Mouse (Mus musculus): ENCODE data around the gene Naif1. TPM values are rescaled to one million over a fixed set of nuclear protein-coding genes. Genes with fewer than 3 reads are reported as not detected.

Gene Naif1
- polyA plus RNA-seq, 1 experiment, result 3.2 TPM

GRCm38 (mm10) chr2:32423481-32424331 is 26.6 kb upstream of the Naif1 start:
- Histone ChIP-seq H3K36me3 (ENCODE audit: control insufficient read depth, insufficient read depth) (peaks cover 21% of the 10 kb centered on the region), H3K4me3 (ENCODE audit: insufficient read depth, poor library complexity, severe bottlenecking) (peak overlapping the region; percentile 7), H3ac (ENCODE audit: control insufficient read depth, insufficient read length, low read depth) (peak overlapping the region; percentile 2), H3K79me2 (ENCODE audit: control insufficient read depth, insufficient read depth) (peaks cover 71% of the 10 kb centered on the region), H3K79me3 (ENCODE audit: low read depth) (peaks cover 36% of the 10 kb centered on the region), H3K27me3 (ENCODE audit: control insufficient read depth, insufficient read depth, insufficient read length) (no peaks in the 10 kb centered on the region)
- TF ChIP-seq CEBPB (IDR thresholded peaks at IDR 0.05; ENCODE audit: low read depth), result peak; percentile 80
- no peak for TF ChIP-seq MAX (IDR thresholded peaks at IDR 0.05)

DNA sequence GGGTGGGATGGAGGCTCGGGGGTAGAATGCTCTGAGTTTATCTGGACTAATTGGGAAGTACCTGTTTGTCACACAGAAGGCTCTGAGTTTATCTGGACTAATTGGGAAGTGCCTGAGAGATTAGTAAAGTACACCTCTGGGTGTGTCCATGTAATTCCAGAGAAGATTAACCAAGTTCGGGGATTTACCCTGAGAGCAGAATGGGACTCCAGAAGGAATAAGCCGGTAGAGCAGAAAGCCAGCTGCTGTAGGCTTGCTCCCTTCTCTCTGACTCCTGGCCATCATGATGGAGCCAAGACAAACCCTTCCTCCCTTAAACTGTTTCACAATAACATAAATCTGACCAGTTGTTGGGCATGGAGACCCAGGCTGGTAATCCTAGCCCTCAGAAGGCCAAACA is 25.5 kb upstream of the Naif1 start:
- H3K4me3 ChIP-seq (ENCODE audit: insufficient read depth, poor library complexity, severe bottlenecking), result no peak overlapping the region
- peaks cover 11% of the 10 kb centered on the region for H3K36me3 ChIP-seq (ENCODE audit: control insufficient read depth, insufficient read depth)
- H3K79me2 ChIP-seq (ENCODE audit: control insufficient read depth, insufficient read depth), result peaks cover 82% of the 10 kb centered on the region
- TF ChIP-seq MAX (IDR thresholded peaks at IDR 0.05) (no peak), CEBPB (IDR thresholded peaks at IDR 0.05; ENCODE audit: low read depth) (no peak), MYOG (IDR thresholded peaks at IDR 0.05; ENCODE audit: control insufficient read depth, extremely low read depth, insufficient read length) (no peak)
- H3K27me3 ChIP-seq (ENCODE audit: control insufficient read depth, insufficient read depth, insufficient read length), result no peaks in the 10 kb centered on the region
- peaks cover 36% of the 10 kb centered on the region for H3K79me3 ChIP-seq (ENCODE audit: low read depth)
- H3ac ChIP-seq (ENCODE audit: control insufficient read depth, insufficient read length, low read depth), result no peak overlapping the region

GRCm38 (mm10) chr2:32425568-32425967 is 24.7 kb upstream of the Naif1 start:
- peaks cover 90% of the 10 kb centered on the region for H3K79me2 ChIP-seq (ENCODE audit: control insufficient read depth, insufficient read depth)

GRCm38 (mm10) chr2:32426141-32426540 is 24.1 kb upstream of the Naif1 start:
- Histone ChIP-seq H3K79me2 (ENCODE audit: control insufficient read depth, insufficient read depth) (peaks cover 90% of the 10 kb centered on the region), H3K27me3 (ENCODE audit: control insufficient read depth, insufficient read depth, insufficient read length) (no peaks in the 10 kb centered on the region), H3K79me3 (ENCODE audit: low read depth) (peaks cover 38% of the 10 kb centered on the region), H3ac (ENCODE audit: control insufficient read depth, insufficient read length, low read depth) (no peak overlapping the region), H3K4me3 (ENCODE audit: insufficient read depth, poor library complexity, severe bottlenecking) (no peak overlapping the region), H3K36me3 (ENCODE audit: control insufficient read depth, insufficient read depth) (peaks cover 1% of the 10 kb centered on the region)
- TF ChIP-seq MYOG (IDR thresholded peaks at IDR 0.05; ENCODE audit: control insufficient read depth, extremely low read depth, insufficient read length) (no peak), MYOD1 (IDR thresholded peaks at IDR 0.05; ENCODE audit: control insufficient read depth, insufficient read length, low read depth) (no peak)

More at GRCm38 (mm10) chr2:32425568-32425967, 24.7 kb upstream of the Naif1 start:
- Histone ChIP-seq H3K36me3 (ENCODE audit: control insufficient read depth, insufficient read depth) (peaks cover 5% of the 10 kb centered on the region), H3K27me3 (ENCODE audit: control insufficient read depth, insufficient read depth, insufficient read length) (no peaks in the 10 kb centered on the region), H3K4me3 (ENCODE audit: insufficient read depth, poor library complexity, severe bottlenecking) (no peak overlapping the region), H3K79me3 (ENCODE audit: low read depth) (peaks cover 39% of the 10 kb centered on the region), H3ac (ENCODE audit: control insufficient read depth, insufficient read length, low read depth) (no peak overlapping the region)
- TF ChIP-seq MYOD1 (IDR thresholded peaks at IDR 0.05; ENCODE audit: control insufficient read depth, insufficient read length, low read depth) (no peak), USF1 (IDR thresholded peaks at IDR 0.05; ENCODE audit: low read depth) (no peak), FOSL1 (IDR thresholded peaks at IDR 0.05; ENCODE audit: insufficient read depth, low read length, poor library complexity, severe bottlenecking) (no peak), MYOG (IDR thresholded peaks at IDR 0.05; ENCODE audit: control insufficient read depth, extremely low read depth, insufficient read length) (no peak), CTCF (IDR thresholded peaks at IDR 0.05; ENCODE audit: control insufficient read depth, insufficient read depth, insufficient read length) (no peak), CEBPB (IDR thresholded peaks at IDR 0.05; ENCODE audit: low read depth) (no peak), MAX (IDR thresholded peaks at IDR 0.05) (no peak)

DNA sequence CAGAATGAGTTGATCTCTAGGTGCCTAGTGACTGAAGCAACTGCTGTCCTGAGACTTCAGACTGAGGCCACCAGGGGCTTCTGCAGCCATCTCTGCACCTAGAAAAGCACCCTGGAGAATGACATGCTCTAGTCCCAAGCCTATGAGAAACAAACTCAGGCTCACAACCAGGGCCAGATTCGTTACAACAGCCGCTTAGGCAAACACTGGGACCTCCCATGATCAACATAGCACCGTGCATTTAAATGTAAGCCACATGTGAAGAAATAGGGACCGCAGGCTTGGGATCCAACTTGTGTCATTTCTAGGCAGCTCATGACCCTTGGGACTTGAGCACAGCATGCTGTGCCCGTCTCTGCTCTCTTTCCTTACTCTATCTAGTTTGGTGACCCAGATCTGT is 22.5 kb upstream of the Naif1 start:
- H3ac ChIP-seq (ENCODE audit: control insufficient read depth, insufficient read length, low read depth), result no peak overlapping the region
- no peak overlapping the region for H3K4me3 ChIP-seq (ENCODE audit: insufficient read depth, poor library complexity, severe bottlenecking)
- TF ChIP-seq CEBPB (IDR thresholded peaks at IDR 0.05; ENCODE audit: low read depth), result no peak
- TF ChIP-seq CTCF (IDR thresholded peaks at IDR 0.05; ENCODE audit: control insufficient read depth, insufficient read depth, insufficient read length), result no peak
- TF ChIP-seq MYOD1 (IDR thresholded peaks at IDR 0.05; ENCODE audit: control insufficient read depth, insufficient read length, low read depth), result no peak
- no peak for TF ChIP-seq USF1 (IDR thresholded peaks at IDR 0.05; ENCODE audit: low read depth)
- TF ChIP-seq MYOG (IDR thresholded peaks at IDR 0.05; ENCODE audit: control insufficient read depth, extremely low read depth, insufficient read length), result no peak
- H3K27me3 ChIP-seq (ENCODE audit: control insufficient read depth, insufficient read depth, insufficient read length), result no peaks in the 10 kb centered on the region
- H3K79me3 ChIP-seq (ENCODE audit: low read depth), result peaks cover 30% of the 10 kb centered on the region
- H3K79me2 ChIP-seq (ENCODE audit: control insufficient read depth, insufficient read depth), result peaks cover 90% of the 10 kb centered on the region
- no peaks in the 10 kb centered on the region for H3K36me3 ChIP-seq (ENCODE audit: control insufficient read depth, insufficient read depth)

DNA sequence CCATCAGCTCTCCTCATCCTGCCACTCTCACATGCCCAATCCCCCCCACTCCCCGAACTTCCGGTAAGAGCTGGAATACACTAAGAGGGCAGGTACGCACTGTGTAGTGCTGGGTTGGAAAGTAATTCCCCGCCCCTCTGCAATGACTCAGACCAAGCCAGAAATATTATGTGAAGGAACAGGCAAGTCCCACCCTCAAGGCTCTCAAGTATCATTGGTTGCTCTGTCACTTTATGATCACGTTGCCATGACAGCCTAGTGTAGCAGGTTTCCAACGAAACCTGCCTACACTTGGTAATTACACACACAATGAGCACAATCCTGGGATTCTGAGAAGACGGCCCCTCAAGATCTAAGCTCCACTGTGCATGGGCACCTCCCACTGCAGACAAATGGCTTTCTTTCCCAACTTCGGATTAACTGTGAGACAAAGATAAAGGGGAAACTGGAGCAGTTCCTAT is 22.0 kb upstream of the Naif1 start:
- Histone ChIP-seq H3K79me2 (ENCODE audit: control insufficient read depth, insufficient read depth) (peaks cover 90% of the 10 kb centered on the region), H3K4me3 (ENCODE audit: insufficient read depth, poor library complexity, severe bottlenecking) (no peak overlapping the region)
- TF ChIP-seq CTCF (IDR thresholded peaks at IDR 0.05; ENCODE audit: control insufficient read depth, insufficient read depth, insufficient read length) (no peak), USF1 (IDR thresholded peaks at IDR 0.05; ENCODE audit: low read depth) (no peak), FOSL1 (IDR thresholded peaks at IDR 0.05; ENCODE audit: insufficient read depth, low read length, poor library complexity, severe bottlenecking) (no peak), CEBPB (IDR thresholded peaks at IDR 0.05; ENCODE audit: low read depth) (no peak)

More for the DNA sequence above, 22.0 kb upstream of the Naif1 start:
- Histone ChIP-seq H3K79me3 (ENCODE audit: low read depth) (peaks cover 28% of the 10 kb centered on the region), H3ac (ENCODE audit: control insufficient read depth, insufficient read length, low read depth) (no peak overlapping the region), H3K27me3 (ENCODE audit: control insufficient read depth, insufficient read depth, insufficient read length) (no peaks in the 10 kb centered on the region), H3K36me3 (ENCODE audit: control insufficient read depth, insufficient read depth) (no peaks in the 10 kb centered on the region)
